Mouse (Mus musculus) stomach, adult 2 months (tissue): ENCODE data around the gene Aplp1. TPM values are rescaled to one million over a fixed set of nuclear protein-coding genes. Genes with fewer than 3 reads are reported as not detected.

Source experiments
- polyA plus RNA-seq: library from polyadenylated mRNA; depleted of rRNA; stranded (reverse); fragments of >200 nt; gene quantifications from 2 replicates; pipeline ENCODE4 v1.2.3, GENCODE M21; 2012; rRNA removed

Gene Aplp1
- polyA plus RNA-seq: 30.9 and 40.1 TPM in 2 replicates

GRCm38 (mm10) chr7:30444971-30445751 is at the start of gene Aplp1:
Gene Aplp1, minus strand, starts transcription at chr7:30445535.

GRCm38 (mm10) chr7:30493401-30493931 is 48.1 kb upstream of the Aplp1 start, which contains the start of gene Prodh2:
Gene Prodh2, plus strand, starts transcription at chr7:30493622.

GRCm38 (mm10) chr7:30457629-30458330 is 12.4 kb upstream of the Aplp1 start, which contains the start of the genes Kirrel2 and Nphs1:
Gene Kirrel2, minus strand, starts transcription at chr7:30457690.
Gene Nphs1, plus strand, starts transcription at chr7:30458315.

GRCm38 (mm10) chr7:30421175-30421889 is 24.0 kb downstream of the Aplp1 start, which contains the start of gene Nfkbid:
Gene Nfkbid, plus strand, starts transcription at chr7:30421732.

DNA sequence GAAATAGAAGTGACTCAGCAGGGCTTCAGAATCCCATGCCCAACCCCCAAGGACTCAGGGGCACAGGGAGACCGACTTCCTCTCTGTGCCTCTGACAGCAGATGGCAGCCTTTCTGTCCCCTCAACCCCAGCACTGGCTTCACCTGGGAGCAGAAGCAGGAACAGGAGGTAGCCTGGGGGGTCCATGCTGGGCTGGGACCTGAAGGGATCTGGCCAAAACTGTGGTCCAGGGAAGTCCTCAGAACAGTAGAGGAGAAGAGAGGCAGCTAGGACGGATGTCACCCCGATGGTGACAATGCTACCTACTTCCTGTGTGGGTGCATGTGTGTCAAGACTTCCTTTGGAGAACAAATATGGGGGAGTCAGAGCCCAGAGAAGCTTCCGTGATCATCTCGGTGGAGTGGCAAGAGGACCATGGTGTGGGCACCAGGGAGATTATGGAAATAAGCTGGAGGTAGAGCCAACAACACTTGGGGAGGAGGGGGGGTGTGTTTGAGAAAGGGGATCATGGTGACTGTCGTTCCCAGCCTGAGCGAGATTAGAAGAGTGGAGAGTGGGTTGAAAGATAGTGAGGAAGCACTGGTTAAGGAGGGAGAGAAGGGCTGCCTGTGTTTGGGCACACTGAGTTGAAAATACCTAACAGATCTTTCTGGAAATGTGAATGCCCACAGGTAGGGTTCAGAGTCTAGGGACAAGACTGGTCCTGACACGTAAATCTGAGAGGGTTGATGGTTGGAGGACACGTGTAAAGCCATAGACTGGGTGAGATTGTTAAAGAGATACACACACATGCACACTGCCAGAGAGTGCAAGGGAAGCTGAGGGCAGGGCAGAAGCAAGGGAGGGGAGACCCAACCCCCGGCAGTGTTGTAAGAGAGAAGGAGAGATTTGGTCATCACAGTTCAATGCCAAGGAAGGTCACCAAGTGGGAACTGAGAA is 25.5 kb downstream of the Aplp1 start, which contains the start of gene Hcst:
Hcst (minus strand) TSS at position 294 of the 939 bp plus-strand sequence.

GRCm38 (mm10) chr7:30413596-30413995 is 31.7 kb downstream of the Aplp1 start, which contains the start of gene Tyrobp:
Gene Tyrobp, plus strand, starts transcription at chr7:30413760.

Other genes starting within 250 kb of the Aplp1 start
- gene Capns1, start 246.7 kb downstream of the Aplp1 start, polyA plus RNA-seq: 587 and 678 TPM in 2 replicates
- gene Polr2i, start 213.6 kb downstream of the Aplp1 start, polyA plus RNA-seq: 44.5 and 70.3 TPM in 2 replicates
- 20.0 and 20.6 TPM in 2 replicates for gene Tbcb, start 213.3 kb downstream of the Aplp1 start, polyA plus RNA-seq
- 0.12 TPM in 1 of 2 replicates, not detected in the other for gene Ovol3, start 209.8 kb downstream of the Aplp1 start, polyA plus RNA-seq
- gene Thap8, start 165.4 kb downstream of the Aplp1 start, polyA plus RNA-seq: 0.05 TPM in 1 of 2 replicates, not detected in the other
- 13.0 and 13.2 TPM in 2 replicates for gene Wdr62, start 165.1 kb downstream of the Aplp1 start, polyA plus RNA-seq
- gene Clip3, start 153.8 kb downstream of the Aplp1 start, polyA plus RNA-seq: 3.4 and 5.3 TPM in 2 replicates
- 99.1 and 118 TPM in 2 replicates for gene Alkbh6, start 136.8 kb downstream of the Aplp1 start, polyA plus RNA-seq
- gene Syne4, start 130.7 kb downstream of the Aplp1 start, polyA plus RNA-seq: 17.5 and 30.2 TPM in 2 replicates
- gene E130208F15Rik, start 123.8 kb downstream of the Aplp1 start, polyA plus RNA-seq: 0.36 and 0.42 TPM in 2 replicates
- gene Sdhaf1, start 121.6 kb downstream of the Aplp1 start, polyA plus RNA-seq: 12.5 and 28.1 TPM in 2 replicates
- gene Lrfn3, start 82.8 kb downstream of the Aplp1 start, polyA plus RNA-seq: 14.6 and 17.1 TPM in 2 replicates
- 38.9 and 55.7 TPM in 2 replicates for gene Tyrobp, start 31.8 kb downstream of the Aplp1 start, polyA plus RNA-seq
- gene Hcst, start 25.7 kb downstream of the Aplp1 start, polyA plus RNA-seq: 3.8 and 16.6 TPM in 2 replicates
- gene Nfkbid, start 23.8 kb downstream of the Aplp1 start, polyA plus RNA-seq: 2.3 and 3.7 TPM in 2 replicates
- gene Kirrel2, start 12.2 kb upstream of the Aplp1 start, polyA plus RNA-seq: 0.42 and 2.0 TPM in 2 replicates
- gene Nphs1, start 12.8 kb upstream of the Aplp1 start, polyA plus RNA-seq: 0.12 and 0.32 TPM in 2 replicates
- gene Prodh2, start 48.1 kb upstream of the Aplp1 start, polyA plus RNA-seq: 0.15 TPM in 1 of 2 replicates, not detected in the other
- 4.7 and 6.1 TPM in 2 replicates for gene Arhgap33, start 89.5 kb upstream of the Aplp1 start, polyA plus RNA-seq
- gene Hspb6, start 106.6 kb upstream of the Aplp1 start, polyA plus RNA-seq: 129 and 132 TPM in 2 replicates
- 3.4 and 3.9 TPM in 2 replicates for gene Proser3, start 106.8 kb upstream of the Aplp1 start, polyA plus RNA-seq
- 14.3 and 19.7 TPM in 2 replicates for gene Lin37, start 114.3 kb upstream of the Aplp1 start, polyA plus RNA-seq
- gene U2af1l4, start 117.8 kb upstream of the Aplp1 start, polyA plus RNA-seq: 32.7 and 35.6 TPM in 2 replicates
- gene Gm49396, start 117.8 kb upstream of the Aplp1 start, polyA plus RNA-seq: 0.66 and 0.85 TPM in 2 replicates
- 70.1 and 76.5 TPM in 2 replicates for gene Psenen, start 118.1 kb upstream of the Aplp1 start, polyA plus RNA-seq
- 4.5 and 5.3 TPM in 2 replicates for gene Igflr1, start 119.9 kb upstream of the Aplp1 start, polyA plus RNA-seq
- gene Kmt2b, start 143.2 kb upstream of the Aplp1 start, polyA plus RNA-seq: 17.8 and 24.6 TPM in 2 replicates
- 3.6 and 4.9 TPM in 2 replicates for gene Zbtb32, start 153.4 kb upstream of the Aplp1 start, polyA plus RNA-seq
- gene Upk1a, start 167.3 kb upstream of the Aplp1 start, polyA plus RNA-seq: 4.0 TPM in 2 replicates
- gene Cox6b1, start 180.6 kb upstream of the Aplp1 start, polyA plus RNA-seq: 263 and 306 TPM in 2 replicates
- gene Etv2, start 190.3 kb upstream of the Aplp1 start, polyA plus RNA-seq: not detected in 2 replicates
- gene Rbm42, start 204.8 kb upstream of the Aplp1 start, polyA plus RNA-seq: 42.7 and 58.2 TPM in 2 replicates
- 2.2 and 4.0 TPM in 2 replicates for gene Haus5, start 219.5 kb upstream of the Aplp1 start, polyA plus RNA-seq
- not detected in 2 replicates for gene Pmis2, start 226.1 kb upstream of the Aplp1 start, polyA plus RNA-seq